Mouse (Mus musculus) hindbrain, embryonic 11.5 days (tissue): Measurements from ENCODE around the gene Stau1. TPM values are rescaled to one million over a fixed set of nuclear protein-coding genes. Genes with fewer than 3 reads are reported as not detected.

Experiments used
- ATAC-seq: fragments of 200-750 bp; cut with Nextera tagmentation; 2 replicates; pipeline ENCODE4 v1.8.0; 2017; ENCODE audit warnings: mild to moderate bottlenecking, moderate TSS enrichment, moderate library complexity; ENCODE audit not compliant: low FRiP score
- DNase-seq: peaks from one replicate; pipeline ENCODE4 v3.0.0-alpha.2; 2015; ENCODE audit warnings: low spot score
- H3K27ac ChIP-seq: fragments of 300-500 bp; sonication (generic); 2 replicates; pipeline ENCODE4 v1.5.1; 2014; ENCODE audit warnings: mild to moderate bottlenecking, low read depth, low read length
- H3K27me3 ChIP-seq: fragments of 300-500 bp; sonication (generic); 2 replicates; pipeline ENCODE4 v1.6.1; 2014; ENCODE audit warnings: mild to moderate bottlenecking, low read length, moderate library complexity, mixed read lengths; ENCODE audit not compliant: control insufficient read depth, insufficient read depth
- H3K36me3 ChIP-seq: fragments of 300-500 bp; sonication (generic); 2 replicates; pipeline ENCODE4 v1.6.1; 2014; ENCODE audit warnings: mild to moderate bottlenecking, low read length, moderate library complexity, mixed read lengths; ENCODE audit not compliant: control insufficient read depth, insufficient read depth
- H3K4me1 ChIP-seq: fragments of 300-500 bp; sonication (generic); replicated peaks from 2 replicates; pipeline ENCODE4 v1.6.1; 2014; ENCODE audit warnings: low read length, mixed read lengths; ENCODE audit not compliant: control insufficient read depth, insufficient read depth
- H3K4me2 ChIP-seq: fragments of 300-500 bp; sonication (generic); replicated peaks from 2 replicates; pipeline ENCODE4 v1.6.1; 2014; ENCODE audit warnings: mild to moderate bottlenecking, low read depth, low read length
- H3K4me3 ChIP-seq: fragments of 300-500 bp; sonication (generic); 2 replicates; pipeline ENCODE4 v1.5.1; 2014; ENCODE audit warnings: low read depth, low read length
- H3K9ac ChIP-seq: fragments of 300-500 bp; sonication (generic); 2 replicates; pipeline ENCODE4 v1.6.1; 2014; ENCODE audit warnings: low read depth, low read length
- H3K9me3 ChIP-seq: fragments of 300-500 bp; sonication (generic); 2 replicates; pipeline ENCODE4 v1.6.1; 2016; ENCODE audit warnings: low read length; ENCODE audit not compliant: control insufficient read depth
- WGBS: fragments of 180-500 bp; shearing (Covaris S2); extraction: QIAGEN DNeasy Blood & Tissue Kit; methylation state at CpG from one replicate; pipeline ENCODE4 v1.1.7; 2014; 5-methylcytosine and 5-hydroxymethylcytosine counted together
- polyA plus RNA-seq: library from polyadenylated mRNA; unstranded; fragments of >200 nt; fragmentation: Nextera tagmentation; extraction: Ambion mirVana; gene quantifications from 2 replicates; pipeline ENCODE4 v1.2.1, GENCODE M21; 2014

Gene Stau1
- polyA plus RNA-seq, 1 experiment from 2014 or later = 93.0 TPM

- DNase-seq (no peak), ATAC-seq (no peak)
- H3K9me3 ChIP-seq = no peaks in the 10 kb centered on the region
- H3K4me3 ChIP-seq = no peak overlapping the region
- H3K4me1 ChIP-seq = no peaks in the 10 kb centered on the region
- no peaks in the 10 kb centered on the region for H3K27me3 ChIP-seq
- WGBS = 74% methylated on average over 3 of the region's 3 CpGs
- H3K9ac ChIP-seq = no peak overlapping the region
- H3K27ac ChIP-seq = no peak overlapping the region
- no peaks in the 10 kb centered on the region for H3K36me3 ChIP-seq
- H3K4me2 ChIP-seq = no peak overlapping the region
These were observed 96.4 kb downstream of the Stau1 start for GRCm38 (mm10) chr2:166899746-166900145.

DNA sequence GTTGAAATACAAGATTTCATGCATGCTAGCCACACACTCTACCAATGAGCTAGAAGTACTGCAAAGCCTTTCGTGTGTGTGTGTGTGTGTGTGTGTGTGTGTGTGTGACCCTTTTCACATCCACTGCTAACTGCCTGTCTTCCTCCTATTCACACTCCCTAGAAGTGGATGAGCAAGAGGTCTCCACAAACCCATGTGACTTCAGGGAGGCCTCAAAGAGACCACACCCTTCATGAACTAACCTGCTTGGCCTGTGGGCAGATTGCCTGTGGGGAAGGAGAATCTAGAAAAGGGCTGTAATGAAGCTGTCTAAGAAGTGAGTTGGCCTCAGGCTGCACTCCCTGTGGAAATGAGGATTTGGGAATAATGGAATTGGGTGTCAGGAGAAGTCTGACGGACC, 96.9 kb downstream of the Stau1 start:
- DNase-seq (no peak), ATAC-seq (no peak)
- no peak overlapping the region for H3K4me2 ChIP-seq
- WGBS = 92% methylated on average over 2 of the region's 2 CpGs
- H3K4me3 ChIP-seq = no peak overlapping the region
- no peaks in the 10 kb centered on the region for H3K9me3 ChIP-seq
- H3K36me3 ChIP-seq = 0 out of 2 replicates have a peak, but pooled peaks cover 2% of the 10 kb centered on the region
- H3K27ac ChIP-seq = no peak overlapping the region
- no peak overlapping the region for H3K9ac ChIP-seq
- no peaks in the 10 kb centered on the region for H3K27me3 ChIP-seq
- H3K4me1 ChIP-seq = no peaks in the 10 kb centered on the region

Other genes starting within 250 kb of the Stau1 start
- gene Trp53rkb, start 203.8 kb downstream of the Stau1 start, polyA plus RNA-seq = 8.7 and 10.0 TPM in 2 replicates
- 3.8 and 4.2 TPM in 2 replicates for gene Arfgef2, start 190.7 kb downstream of the Stau1 start, polyA plus RNA-seq
- gene Cse1l, start 90.3 kb downstream of the Stau1 start, polyA plus RNA-seq = 169 and 219 TPM in 2 replicates
- 37.9 and 40.4 TPM in 2 replicates for gene Ddx27, start 18.9 kb upstream of the Stau1 start, polyA plus RNA-seq
- gene Znfx1, start 66.7 kb upstream of the Stau1 start, polyA plus RNA-seq = 4.9 and 6.5 TPM in 2 replicates
- 0.66 and 0.69 TPM in 2 replicates for gene Kcnb1, start 193.9 kb upstream of the Stau1 start, polyA plus RNA-seq
- 7.4 and 10.5 TPM in 2 replicates for gene Ptgis, start 244.3 kb upstream of the Stau1 start, polyA plus RNA-seq